8 mouse cellular contexts compared by ENCODE assay signal in the genomic region with DNA sequence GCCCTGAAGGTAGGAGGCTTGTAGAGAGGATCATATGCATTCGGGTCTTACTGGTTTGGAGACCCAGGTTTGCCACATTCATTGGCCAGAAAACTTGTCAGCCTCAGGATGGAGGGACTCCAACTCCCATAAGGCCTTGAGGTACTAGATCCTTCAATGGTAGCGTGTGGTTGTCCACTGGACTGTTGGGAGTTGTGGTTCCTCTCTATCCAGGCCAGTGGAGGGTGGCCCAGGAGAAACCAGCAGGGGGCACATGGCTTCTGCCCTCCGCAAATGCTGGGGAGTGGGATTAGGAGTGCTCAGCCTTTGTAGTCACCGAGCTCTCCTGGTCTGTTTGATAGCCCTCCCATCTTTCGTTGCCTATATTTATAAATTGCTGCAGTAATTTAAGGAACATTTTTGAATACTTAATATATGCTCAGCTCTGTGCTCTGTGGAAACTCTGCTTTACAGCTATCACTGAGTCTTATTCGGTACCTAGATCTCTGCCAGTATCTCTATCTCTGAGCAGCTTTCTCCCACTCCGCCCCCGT. TPM values are rescaled to one million over a fixed set of nuclear protein-coding genes. Genes with fewer than 3 reads are reported as not detected.
DNase-seq lines count a peak whose midpoint lies in the region; ATAC-seq and TF ChIP-seq lines count a peak whose summit lies in the region.

No protein-coding gene starts in this region.

- H3K27ac ChIP-seq in forebrain, embryonic 12.5 days = peak overlapping the region; percentile 90
- peak overlapping the region; percentile 44; the same call in 1 of the 2 replicates for H3K27ac ChIP-seq in liver, postnatal 0 days (ENCODE audit: low read depth)
- H3K27ac ChIP-seq in neural tube, embryonic 13.5 days (replicated peaks) = peak overlapping the region; percentile 96
- H3K27ac ChIP-seq in stomach, postnatal 0 days (replicated peaks) = peak overlapping the region; percentile 5; the same call in 1 of the 2 replicates

- intact Hi-C loops in heart, postnatal 10 days (cut with DNase I) = no loop called here

- H3K4me1 ChIP-seq in forebrain, embryonic 12.5 days = peaks cover 77% of the 10 kb centered on the region
- peaks cover 16% of the 10 kb centered on the region for H3K4me1 ChIP-seq in liver, postnatal 0 days (ENCODE audit: insufficient read depth)
- H3K4me1 ChIP-seq in neural tube, embryonic 13.5 days (replicated peaks) = peaks cover 80% of the 10 kb centered on the region
- 0 out of 2 replicates have a peak, but pooled peaks cover 4% of the 10 kb centered on the region for H3K4me1 ChIP-seq in stomach, postnatal 0 days (replicated peaks; ENCODE audit: control insufficient read depth, insufficient read depth)

- H3K4me3 ChIP-seq in forebrain, embryonic 12.5 days (replicated peaks) = peak overlapping the region; percentile 70
- H3K4me3 ChIP-seq in liver, postnatal 0 days (ENCODE audit: low read depth, low read length) = peak overlapping the region; percentile 62
- peak overlapping the region; percentile 79 for H3K4me3 ChIP-seq in neural tube, embryonic 13.5 days
- peak overlapping the region; percentile 49 for H3K4me3 ChIP-seq in stomach, postnatal 0 days (ENCODE audit: low read depth, low read length)

- no peaks in the 10 kb centered on the region for H3K9me3 ChIP-seq in forebrain, embryonic 12.5 days
- no peaks in the 10 kb centered on the region for H3K9me3 ChIP-seq in liver, postnatal 0 days (ENCODE audit: low read length)
- H3K9me3 ChIP-seq in neural tube, embryonic 13.5 days = no peaks in the 10 kb centered on the region
- no peaks in the 10 kb centered on the region for H3K9me3 ChIP-seq in stomach, postnatal 0 days (ENCODE audit: control insufficient read depth, low read length)

- no peaks in the 10 kb centered on the region for H3K36me3 ChIP-seq in forebrain, embryonic 12.5 days (replicated peaks)
- H3K36me3 ChIP-seq in liver, postnatal 0 days (replicated peaks; ENCODE audit: insufficient read depth, low read length) = no peaks in the 10 kb centered on the region
- H3K36me3 ChIP-seq in neural tube, embryonic 13.5 days = no peaks in the 10 kb centered on the region
- no peaks in the 10 kb centered on the region for H3K36me3 ChIP-seq in stomach, postnatal 0 days (ENCODE audit: control insufficient read depth, insufficient read depth, low read length)

- TF ChIP-seq CTCF in liver, postnatal 0 days (IDR thresholded peaks at IDR 0.05; ENCODE audit: low read depth) = peak; percentile 75
- peak; percentile 76 for TF ChIP-seq CTCF in stomach, postnatal 0 days (IDR thresholded peaks at IDR 0.05; ENCODE audit: low read depth)

- peak overlapping the region; percentile 96 for H3K9ac ChIP-seq in forebrain, embryonic 12.5 days
- no peak overlapping the region; the same call in 1 of the 2 replicates for H3K9ac ChIP-seq in liver, postnatal 0 days (replicated peaks)
- H3K9ac ChIP-seq in neural tube, embryonic 13.5 days = peak overlapping the region; percentile 98
- peak overlapping the region; percentile 5; the same call in 1 of the 2 replicates for H3K9ac ChIP-seq in stomach, postnatal 0 days (ENCODE audit: low read length)

- ATAC-seq in forebrain, embryonic 12.5 days (ENCODE audit: low FRiP score) = peak; percentile 77
- ATAC-seq in liver, postnatal 0 days = peak; percentile 84
- peak; percentile 76 for ATAC-seq in neural tube, embryonic 13.5 days (ENCODE audit: low read depth)
- peak; percentile 89 for ATAC-seq in stomach, postnatal 0 days (ENCODE audit: low FRiP score, low TSS enrichment)

- no peak for TF ChIP-seq EP300 in liver, postnatal 0 days (IDR thresholded peaks at IDR 0.05; ENCODE audit: low read depth)
- TF ChIP-seq EP300 in stomach, postnatal 0 days (optimal IDR thresholded peaks at IDR 0.05) = no peak

- H3K4me2 ChIP-seq in forebrain, embryonic 12.5 days = peak overlapping the region; percentile 93
- peak overlapping the region; percentile 76 for H3K4me2 ChIP-seq in liver, postnatal 0 days (ENCODE audit: low read depth, low read length)
- peak overlapping the region; percentile 79 for H3K4me2 ChIP-seq in neural tube, embryonic 13.5 days
- H3K4me2 ChIP-seq in stomach, postnatal 0 days (replicated peaks; ENCODE audit: low read depth) = peak overlapping the region; percentile 65

- WGBS in forebrain, embryonic 12.5 days = under 1% methylated on average over 8 of the region's 8 CpGs
- 0% methylated on average over 8 of the region's 8 CpGs for WGBS in liver, postnatal 0 days (ENCODE audit: insufficient replicate concordance)
- 2% methylated on average over 8 of the region's 8 CpGs for WGBS in neural tube, embryonic 13.5 days
- 0% methylated on average over 8 of the region's 8 CpGs for WGBS in stomach, postnatal 0 days

- DNase-seq in ES-CJ7 (ENCODE audit: low read depth, low spot score) = peak; percentile 95
- DNase-seq in c-Kit-positive CD71-positive TER-119-positive erythroid progenitor cells, embryonic 14.5 days (ENCODE audit: low spot score) = peak; percentile 69
- DNase-seq in heart, postnatal 10 days = peak; percentile 84 to 86
- DNase-seq in kidney, postnatal 4 days = peak; percentile 77 to 86
- DNase-seq in liver, postnatal 0 days = peak; percentile 73
- peak; percentile 71 for DNase-seq in stomach, postnatal 0 days (ENCODE audit: low spot score)

- no peaks in the 10 kb centered on the region for H3K27me3 ChIP-seq in forebrain, embryonic 12.5 days
- H3K27me3 ChIP-seq in liver, postnatal 0 days (ENCODE audit: insufficient read depth, low read length) = peaks cover 14% of the 10 kb centered on the region; the same call in 1 of the 2 replicates
- H3K27me3 ChIP-seq in neural tube, embryonic 13.5 days = no peaks in the 10 kb centered on the region
- H3K27me3 ChIP-seq in stomach, postnatal 0 days (ENCODE audit: control insufficient read depth, insufficient read depth, low read length) = no peaks in the 10 kb centered on the region

RNA-seq across cellular contexts. Expression of gene Dlg4, which starts 4.1 kb away (rescaled TPM):
- polyA plus RNA-seq in forebrain, embryonic 12.5 days (2016; fragmentation: Nextera tagmentation; extraction: Ambion mirVana) = 20.3 and 24.9 TPM in 2 replicates
- 10 to 100 TPM; 11.5 to 12.0 TPM for total RNA-seq in heart, postnatal 10 days (2021)
- polyA plus RNA-seq in liver, postnatal 0 days (2015; fragmentation: Nextera tagmentation; extraction: Ambion mirVana) = 0.58 and 0.61 TPM in 2 replicates
- polyA plus RNA-seq in neural tube, embryonic 13.5 days (2015; fragmentation: Nextera tagmentation; extraction: Ambion mirVana) = 23.1 and 23.5 TPM in 2 replicates
- polyA plus RNA-seq in stomach, postnatal 0 days (2015; fragmentation: Nextera tagmentation; extraction: Ambion mirVana) = 2.6 and 3.9 TPM in 2 replicates

RNA-seq across cellular contexts. Expression of gene Acadvl, which starts 5.6 kb away (rescaled TPM):
- 43.5 and 48.4 TPM in 2 replicates for polyA plus RNA-seq in forebrain, embryonic 12.5 days (2016; fragmentation: Nextera tagmentation; extraction: Ambion mirVana)
- total RNA-seq in heart, postnatal 10 days (2021) = 1,000 to 10,000 TPM; 1,260 to 1,282 TPM
- polyA plus RNA-seq in liver, postnatal 0 days (2015; fragmentation: Nextera tagmentation; extraction: Ambion mirVana) = 345 and 367 TPM in 2 replicates
- 58.2 and 60.9 TPM in 2 replicates for polyA plus RNA-seq in neural tube, embryonic 13.5 days (2015; fragmentation: Nextera tagmentation; extraction: Ambion mirVana)
- polyA plus RNA-seq in stomach, postnatal 0 days (2015; fragmentation: Nextera tagmentation; extraction: Ambion mirVana) = 136 and 143 TPM in 2 replicates

RNA-seq across cellular contexts. Expression of gene Dvl2, which starts 20.4 kb away (rescaled TPM):
- 45.2 and 46.6 TPM in 2 replicates for polyA plus RNA-seq in forebrain, embryonic 12.5 days (2016; fragmentation: Nextera tagmentation; extraction: Ambion mirVana)
- 10 to 100 TPM in 1 of 2 experiments, 1 to 10 TPM in 1; 8.6 to 11.8 TPM for total RNA-seq in heart, postnatal 10 days (2021)
- polyA plus RNA-seq in liver, postnatal 0 days (2015; fragmentation: Nextera tagmentation; extraction: Ambion mirVana) = 2.7 and 3.4 TPM in 2 replicates
- polyA plus RNA-seq in neural tube, embryonic 13.5 days (2015; fragmentation: Nextera tagmentation; extraction: Ambion mirVana) = 26.7 and 28.8 TPM in 2 replicates
- 9.8 and 11.1 TPM in 2 replicates for polyA plus RNA-seq in stomach, postnatal 0 days (2015; fragmentation: Nextera tagmentation; extraction: Ambion mirVana)

RNA-seq across cellular contexts. Expression of gene Phf23, which starts 25.2 kb away (rescaled TPM):
- polyA plus RNA-seq in forebrain, embryonic 12.5 days (2016; fragmentation: Nextera tagmentation; extraction: Ambion mirVana) = 91.3 and 99.1 TPM in 2 replicates
- 10 to 100 TPM; 23.1 to 27.7 TPM for total RNA-seq in heart, postnatal 10 days (2021)
- 19.5 and 25.5 TPM in 2 replicates for polyA plus RNA-seq in liver, postnatal 0 days (2015; fragmentation: Nextera tagmentation; extraction: Ambion mirVana)
- polyA plus RNA-seq in neural tube, embryonic 13.5 days (2015; fragmentation: Nextera tagmentation; extraction: Ambion mirVana) = 74.2 and 76.3 TPM in 2 replicates
- polyA plus RNA-seq in stomach, postnatal 0 days (2015; fragmentation: Nextera tagmentation; extraction: Ambion mirVana) = 34.4 and 38.5 TPM in 2 replicates

RNA-seq across cellular contexts. Expression of gene Gabarap, which starts 29.9 kb away (rescaled TPM):
- polyA plus RNA-seq in forebrain, embryonic 12.5 days (2016; fragmentation: Nextera tagmentation; extraction: Ambion mirVana) = 527 and 539 TPM in 2 replicates
- total RNA-seq in heart, postnatal 10 days (2021) = 100 to 1,000 TPM; 275 to 295 TPM
- 305 and 324 TPM in 2 replicates for polyA plus RNA-seq in liver, postnatal 0 days (2015; fragmentation: Nextera tagmentation; extraction: Ambion mirVana)
- polyA plus RNA-seq in neural tube, embryonic 13.5 days (2015; fragmentation: Nextera tagmentation; extraction: Ambion mirVana) = 679 and 746 TPM in 2 replicates
- 536 and 544 TPM in 2 replicates for polyA plus RNA-seq in stomach, postnatal 0 days (2015; fragmentation: Nextera tagmentation; extraction: Ambion mirVana)

Comparison
In these comparisons a context has a peak if more than half of its experiments do, and no peak if none do; other contexts are left out.
1. Peak in every context shown above with its lines: DNase-seq, ATAC-seq, H3K4me3 ChIP-seq and H3K27ac ChIP-seq.
2. H3K27ac ChIP-seq: peak in every context shown above with its lines; median percentile 96 in neural tube, embryonic 13.5 days; 90 in forebrain, embryonic 12.5 days; 44 in liver, postnatal 0 days; 5 in stomach, postnatal 0 days.